Mouse (Mus musculus) layer of hippocampus, postnatal 25 days (tissue): ENCODE results near the gene 4931428L18Rik. TPM values are rescaled to one million over a fixed set of nuclear protein-coding genes. Genes with fewer than 3 reads are reported as not detected.
A peak's percentile ranks its signal among the peaks of the same experiment; 100 is the strongest.

Experiments
- DNase-seq, 2 experiments: peaks; one replicate each; pipeline ENCODE4 v3.0.0; 2022; ENCODE audit warnings: mixed read lengths in 2 of 2, low spot score in 1 of 2; ENCODE audit errors: extremely low spot score in 1 of 2
- total RNA-seq, 2 experiments: library from RNA; stranded (reverse); gene quantifications; 2 replicates each; pipeline ENCODE4 v1.2.3; 2021

Gene 4931428L18Rik
- total RNA-seq, 2 experiments from 2014 or later: not detected

GRCm38 (mm10) chr1:31153793-31154349, 68.6 kb downstream of the 4931428L18Rik start:
- peak in 1 of 2 experiments; percentile 50 for DNase-seq

GRCm38 (mm10) chr1:31152799-31153426, 69.6 kb downstream of the 4931428L18Rik start:
- no peak for DNase-seq

DNA sequence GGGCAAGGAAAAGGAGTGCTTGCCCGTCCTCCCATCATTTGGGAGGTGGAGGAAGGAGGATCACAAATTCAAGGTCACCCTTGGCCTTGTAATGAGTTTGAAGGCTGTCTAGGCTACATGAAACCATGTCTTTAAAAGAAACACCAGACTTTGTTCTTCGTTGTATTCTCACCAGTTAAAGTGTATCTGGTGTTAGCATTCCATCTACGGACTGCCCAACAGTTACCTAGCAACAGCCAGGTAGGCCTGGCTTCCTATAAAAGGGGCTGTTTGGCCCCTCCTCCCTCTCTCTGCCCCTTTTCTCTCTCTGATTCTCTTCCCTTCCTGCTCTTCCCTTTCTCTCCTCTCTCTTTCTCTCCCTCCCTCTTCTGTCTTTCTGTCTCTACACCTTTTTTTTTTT, 71.9 kb downstream of the 4931428L18Rik start:
- no peak for DNase-seq

DNA sequence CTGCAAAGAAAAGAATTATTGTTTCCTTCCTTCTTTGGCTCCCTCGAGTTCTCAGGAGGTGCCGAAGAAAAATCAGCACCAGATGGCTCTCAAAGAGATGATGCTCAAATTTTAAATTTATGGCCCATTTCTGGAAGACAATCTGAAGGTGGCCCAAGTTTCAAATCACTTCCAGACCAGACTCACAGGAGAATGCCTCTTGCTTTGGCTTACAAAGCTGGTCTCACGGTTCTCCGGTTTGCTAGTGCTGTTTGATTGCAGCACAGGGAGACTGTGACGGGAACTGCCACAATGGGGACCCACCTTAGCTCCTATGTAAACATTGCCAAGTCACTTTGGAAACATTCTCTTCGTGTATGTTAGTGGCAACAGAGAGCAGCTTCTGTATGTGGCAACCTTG, 72.8 kb downstream of the 4931428L18Rik start:
- no peak for DNase-seq

DNA sequence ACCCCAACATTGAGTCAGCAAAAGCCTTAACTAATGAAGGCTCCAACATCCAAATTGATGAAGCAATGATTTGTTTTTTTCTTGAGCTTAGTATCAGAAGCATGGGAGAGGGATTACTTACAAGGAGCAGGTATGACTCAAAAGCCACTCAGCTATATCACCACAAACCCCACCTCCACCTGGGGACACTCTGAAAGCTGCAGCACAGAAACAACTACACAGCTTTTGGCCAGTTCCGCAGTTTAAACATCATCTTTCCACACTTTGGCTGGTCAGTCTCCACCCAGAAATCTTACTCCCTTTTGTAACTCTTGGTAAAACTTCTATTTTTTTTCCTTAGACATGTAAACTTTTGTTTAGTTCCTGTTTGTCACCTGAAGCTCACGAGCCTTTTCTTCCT, 78.9 kb downstream of the 4931428L18Rik start:
- DNase-seq: no peak

DNA sequence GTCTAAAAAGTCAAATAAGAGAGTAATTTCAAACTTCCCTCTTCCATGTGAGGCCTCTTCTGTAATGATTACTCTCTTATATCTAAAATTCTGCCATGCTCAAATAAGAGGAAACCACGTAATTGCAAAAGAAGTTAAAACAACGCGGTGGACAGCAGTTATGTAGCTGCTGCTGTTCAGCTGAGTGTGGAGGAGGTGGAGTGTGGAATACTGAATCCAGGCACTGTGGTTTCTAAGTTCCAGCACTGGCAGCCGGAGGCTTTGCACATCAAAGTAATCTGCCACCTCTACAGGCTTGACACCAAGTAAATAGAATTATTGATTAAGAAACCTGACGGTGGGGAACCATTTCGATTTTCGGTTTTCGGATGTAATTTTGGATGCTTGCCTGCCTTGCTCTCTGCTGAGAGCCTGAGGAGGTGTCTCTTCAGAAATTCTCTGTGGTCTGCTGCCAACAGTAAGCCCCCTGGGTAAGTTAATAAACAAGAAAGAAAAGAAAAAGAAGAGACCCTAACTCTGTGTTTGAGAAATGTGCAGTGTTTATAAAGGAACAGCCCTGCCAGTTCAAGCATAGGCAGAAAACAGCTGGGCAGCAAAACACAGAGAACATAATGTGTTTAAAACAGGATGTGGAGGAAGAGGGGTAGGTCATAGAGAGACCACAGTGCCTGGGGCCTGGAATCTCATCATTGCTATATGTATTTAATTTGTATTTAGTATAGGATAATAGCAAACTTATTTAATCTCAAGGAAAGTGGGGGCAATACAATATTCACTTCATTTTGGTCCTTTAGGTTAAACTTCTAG, 80.0 kb downstream of the 4931428L18Rik start:
- no peak for DNase-seq

DNA sequence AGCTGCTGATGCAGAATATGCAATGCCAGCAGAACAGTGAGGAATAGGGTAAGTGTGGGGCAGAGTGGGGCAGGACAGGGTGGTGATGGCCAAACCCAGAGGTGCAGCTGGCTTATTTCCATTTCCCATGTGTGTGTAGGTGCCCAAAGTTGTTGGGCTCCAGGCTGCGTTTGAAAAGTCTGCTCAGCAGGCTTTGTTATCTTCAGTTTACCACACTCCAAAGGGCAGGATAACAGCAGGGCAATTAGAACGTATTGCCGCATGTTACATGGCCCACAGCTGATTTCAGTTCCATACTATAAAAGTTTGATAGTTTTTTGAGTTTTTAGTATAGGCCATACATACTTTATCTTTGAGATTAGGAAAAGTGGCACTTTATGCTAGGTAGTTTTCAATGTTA, 84.1 kb downstream of the 4931428L18Rik start:
- no peak for DNase-seq

GRCm38 (mm10) chr1:31113466-31113865, 109.0 kb downstream of the 4931428L18Rik start:
- no peak for DNase-seq

- no peak for DNase-seq
These were observed 114.5 kb downstream of the 4931428L18Rik start for GRCm38 (mm10) chr1:31107961-31108360.

DNA sequence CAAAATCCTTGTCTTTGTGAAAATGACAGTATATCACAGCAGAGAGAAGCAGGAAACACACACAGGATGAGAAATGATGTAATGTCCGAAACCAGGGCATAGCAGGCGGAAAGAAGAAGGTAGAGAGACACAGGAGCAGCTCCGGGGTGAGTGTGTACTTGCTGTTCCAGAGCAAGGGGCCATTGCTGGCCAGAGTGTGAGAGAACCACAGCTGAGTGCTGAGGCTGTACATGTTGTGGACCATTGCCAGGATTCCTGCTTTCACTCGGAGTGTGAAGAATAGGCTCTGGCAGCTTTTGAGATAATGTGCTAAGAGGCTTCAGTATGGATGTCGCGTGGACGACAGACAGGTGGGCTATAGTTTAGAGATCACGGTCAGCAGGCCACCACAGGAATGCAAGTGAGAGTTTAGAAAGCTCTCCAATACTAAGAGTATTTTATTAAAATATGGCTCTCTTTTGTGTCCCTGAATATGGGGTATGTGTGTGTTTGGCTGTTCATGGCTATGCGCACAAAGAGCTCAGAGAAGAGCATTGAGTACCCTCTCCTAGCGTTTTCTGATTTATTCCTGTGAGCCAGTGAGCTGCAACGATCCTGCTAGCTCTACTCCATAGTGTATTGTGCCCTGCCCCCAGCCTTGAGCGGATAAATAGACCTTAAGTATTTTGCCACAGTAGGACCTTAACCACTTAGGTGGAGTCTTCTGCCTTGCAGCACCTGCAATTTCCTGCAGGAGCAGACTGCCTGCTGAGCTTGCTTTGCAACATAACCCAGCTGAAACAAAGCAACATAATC, 119.4 kb downstream of the 4931428L18Rik start:
- DNase-seq: no peak

DNA sequence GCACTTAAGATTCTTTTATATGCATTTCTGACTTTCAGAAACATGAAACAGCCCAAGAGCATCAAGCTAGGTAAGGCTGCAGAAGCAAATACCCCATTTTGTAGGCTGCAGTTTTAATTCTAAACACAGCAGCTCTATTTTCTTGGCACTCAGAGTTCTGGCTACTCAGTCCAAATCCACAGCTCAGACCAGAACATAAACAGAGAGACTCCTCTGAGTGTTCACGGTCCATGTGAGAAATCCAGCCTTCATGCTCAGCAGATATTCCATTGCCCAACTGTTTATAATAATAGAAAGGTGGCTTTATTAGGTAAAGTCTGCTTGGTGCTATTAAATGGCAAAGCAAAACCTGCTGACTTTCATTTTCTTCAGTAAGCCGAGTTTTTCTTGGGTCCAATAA, 120.2 kb downstream of the 4931428L18Rik start:
- DNase-seq: no peak

DNA sequence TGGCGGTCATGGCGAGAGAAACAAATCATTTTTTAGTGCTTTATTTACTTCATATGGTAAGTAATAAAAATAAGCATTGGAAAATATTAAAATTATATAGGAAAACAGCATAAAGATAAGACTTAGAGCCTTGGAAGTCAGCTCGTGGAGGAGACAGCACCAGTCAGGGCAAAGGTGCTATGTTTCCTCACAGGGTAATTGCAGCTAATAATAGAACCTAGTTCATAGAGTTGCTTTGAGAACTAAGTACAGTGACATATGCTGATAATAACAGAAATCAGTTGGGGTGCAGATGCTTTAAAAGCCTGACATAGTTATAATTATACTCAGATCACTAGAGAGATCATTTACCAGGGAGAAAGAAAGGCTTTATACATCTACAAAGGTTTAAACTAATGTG, 125.3 kb downstream of the 4931428L18Rik start:
- no peak for DNase-seq

- no peak for DNase-seq
These were observed 126.1 kb downstream of the 4931428L18Rik start for GRCm38 (mm10) chr1:31096466-31096793.

DNA sequence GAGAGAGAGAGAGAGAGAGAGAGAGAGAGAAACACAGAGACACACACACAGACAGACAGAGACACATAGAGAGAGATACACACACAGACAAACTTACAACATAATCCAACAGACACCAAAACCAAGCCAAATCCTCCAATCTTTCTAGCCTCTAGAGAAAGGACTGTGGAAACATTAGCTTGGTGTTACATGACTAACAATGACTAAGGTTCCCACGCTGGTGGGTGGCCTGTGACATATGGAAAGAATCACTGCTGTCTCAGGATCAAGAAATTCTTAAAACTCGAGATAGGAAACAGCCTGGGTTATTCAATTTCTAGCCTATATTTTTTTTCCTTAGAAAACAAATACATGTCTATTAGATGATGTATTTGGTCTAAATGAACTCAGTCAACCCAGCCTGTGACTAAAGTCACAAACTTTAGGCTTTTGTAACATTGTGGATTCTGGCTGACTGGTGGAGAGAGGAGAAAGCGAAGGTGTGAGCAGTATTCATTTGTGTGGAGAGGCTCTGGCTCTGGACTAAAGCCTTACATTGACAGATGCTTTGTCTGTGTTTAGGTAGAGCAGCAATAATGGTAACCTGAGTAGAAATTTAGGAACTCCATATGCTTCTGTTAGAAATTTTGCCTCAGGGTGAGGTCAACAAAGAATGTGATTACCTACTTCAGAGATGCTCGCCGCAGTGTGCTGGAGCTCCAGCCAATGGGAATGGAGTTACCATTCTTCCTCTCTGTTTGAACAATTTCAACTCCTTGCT, 126.6 kb downstream of the 4931428L18Rik start:
- no peak for DNase-seq

- DNase-seq: no peak
These were observed 127.7 kb downstream of the 4931428L18Rik start for GRCm38 (mm10) chr1:31094792-31095191.

- no peak for DNase-seq
These were observed 128.5 kb downstream of the 4931428L18Rik start for GRCm38 (mm10) chr1:31093939-31094338.

- no peak for DNase-seq
These were observed 133.8 kb downstream of the 4931428L18Rik start for GRCm38 (mm10) chr1:31088686-31089085.

DNA sequence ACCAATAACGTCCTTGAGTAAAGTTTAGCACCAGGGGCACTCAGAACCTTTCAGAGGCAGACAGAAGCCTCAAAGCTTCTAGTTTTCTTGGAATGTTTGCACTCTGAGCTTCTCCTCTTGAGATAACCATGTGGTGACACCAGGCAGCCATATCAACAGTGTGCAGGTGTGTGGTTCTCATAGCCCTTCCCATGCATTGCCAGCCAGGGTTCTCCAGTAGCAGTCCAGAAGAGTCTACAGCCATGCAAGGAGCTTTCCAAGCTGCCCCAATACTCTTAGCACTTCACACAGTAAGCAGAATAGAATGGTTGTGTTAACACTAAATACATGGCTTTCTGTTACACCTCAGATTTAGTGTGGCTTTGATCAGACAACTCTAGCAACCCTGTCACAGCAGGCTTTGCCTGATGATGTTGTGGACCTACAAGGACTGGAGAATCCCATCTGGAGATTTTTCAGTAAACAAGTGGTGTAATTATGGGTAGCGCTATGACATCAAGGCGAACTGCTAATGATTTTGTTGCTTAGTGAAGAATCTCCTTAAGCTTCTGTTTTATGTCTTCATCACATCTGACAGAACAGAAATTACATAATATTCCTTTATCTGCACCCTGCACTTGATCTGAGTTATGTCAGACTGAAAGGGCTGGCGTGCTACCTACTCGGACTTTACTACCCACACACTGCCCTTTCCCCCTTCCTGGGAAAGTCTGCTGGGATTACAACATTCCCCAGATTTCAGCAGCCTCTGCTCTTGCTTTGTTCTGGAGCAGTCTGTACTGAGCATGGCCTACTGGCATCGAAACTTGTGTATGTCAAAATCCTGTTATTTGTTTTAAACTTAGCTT, 149.7 kb downstream of the 4931428L18Rik start:
- DNase-seq: no peak

- DNase-seq: no peak
These were observed 151.3 kb downstream of the 4931428L18Rik start for GRCm38 (mm10) chr1:31071209-31071608.
